Mouse (Mus musculus): ENCODE data around the gene Sv2a.

GRCm38 (mm10) chr3:96236834-96237334 lies 55.9 kb downstream of the Sv2a start:
- no peak for TF ChIP-seq CTCF (IDR thresholded peaks at IDR 0.05)
- no peak for TF ChIP-seq POLR2A (IDR thresholded peaks at IDR 0.05; ENCODE audit: insufficient read depth, low read depth, low read length)
- no peak for TF ChIP-seq EP300 (IDR thresholded peaks at IDR 0.05; ENCODE audit: insufficient read depth, low read depth, low read length)

Data from heart, adult 2 months (tissue).